8 mouse cellular contexts compared by ENCODE assay signal in the genomic region with DNA sequence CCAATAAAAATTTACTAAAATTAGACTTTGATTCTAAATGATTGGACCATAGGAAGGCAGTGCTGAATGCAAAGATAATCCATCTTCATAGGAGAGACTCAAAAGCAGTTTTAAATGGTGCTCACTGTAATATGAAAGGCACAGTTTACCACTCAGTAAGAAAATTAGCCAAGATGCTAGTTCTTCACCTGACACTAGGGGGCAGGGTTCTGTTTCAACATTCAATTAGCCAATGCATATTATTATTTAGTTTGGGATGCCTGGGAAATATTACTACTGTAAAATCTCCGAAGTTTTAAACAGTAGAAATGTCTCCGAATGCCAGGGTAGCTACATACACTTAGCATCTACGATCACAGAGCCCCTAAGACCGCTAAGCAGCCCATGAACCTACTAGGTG.
DNase-seq lines count a peak whose midpoint lies in the region; ATAC-seq and TF ChIP-seq lines count a peak whose summit lies in the region.
"Had no signal": no experiment of that assay in that cellular context is flagged by ENCODE, and none has a peak within 500 bp of the region (broad histone marks: within the 10 kb centered on the region; RNA-seq: fewer than 3 reads in every experiment).

No protein-coding gene starts in this region.

- TF ChIP-seq CTCF in kidney, postnatal 0 days (IDR thresholded peaks at IDR 0.05; ENCODE audit: low read depth) = peak; percentile 81
- TF ChIP-seq CTCF in MEL (IDR thresholded peaks at IDR 0.05 in 2 of 3, conservative IDR thresholded peaks at IDR 0.05 in 1 of 3; ENCODE audit: control insufficient read depth in 1 of 3, insufficient read depth in 1 of 3, low read depth in 2 of 3, low read length in 3 of 3, poor library complexity in 1 of 3, severe bottlenecking in 1 of 3) = peak in 2 of 3 experiments; percentile 12 to 14; a peak in 1 of 6 replicates
- TF ChIP-seq CTCF in brain, embryonic 14.5 days (IDR thresholded peaks at IDR 0.05; ENCODE audit: borderline replicate concordance, extremely low read depth, insufficient read depth, insufficient read length) = 0 out of 2 replicates have a peak, but pooled peaks have one; percentile 11
- peak; percentile 16; the same call in 1 of the 2 replicates for TF ChIP-seq CTCF in lung, adult 2 months (IDR thresholded peaks at IDR 0.05; ENCODE audit: insufficient read depth, low read length)

- H3K9ac ChIP-seq in kidney, postnatal 0 days (ENCODE audit: low read depth, low read length) = no peak overlapping the region
- no peak overlapping the region for H3K9ac ChIP-seq in kidney, embryonic 15.5 days
- no peak overlapping the region for H3K9ac ChIP-seq in MEL (ENCODE audit: control insufficient read depth, low read depth, low read length, poor library complexity, severe bottlenecking)
- H3K9ac ChIP-seq: limb, embryonic 12.5 days had no signal

- no peak overlapping the region for H3K4me2 ChIP-seq in kidney, postnatal 0 days (ENCODE audit: low read length)
- no peak overlapping the region for H3K4me2 ChIP-seq in kidney, embryonic 15.5 days
- H3K4me2 ChIP-seq: limb, embryonic 12.5 days had no signal

- no peak for TF ChIP-seq EP300 in MEL (IDR thresholded peaks at IDR 0.05; ENCODE audit: low read depth in 1 of 2, low read length in 2 of 2)

- H3K79me2 ChIP-seq in MEL (ENCODE audit: control insufficient read depth, insufficient read depth, low read length, poor library complexity) = no peaks in the 10 kb centered on the region

- H3K27me3 ChIP-seq in kidney, postnatal 0 days (ENCODE audit: insufficient read depth, low read length) = no peaks in the 10 kb centered on the region
- no peaks in the 10 kb centered on the region for H3K27me3 ChIP-seq in kidney, embryonic 15.5 days
- H3K27me3 ChIP-seq in MEL (ENCODE audit: control insufficient read depth in 1 of 2, insufficient read depth in 2 of 2, low read length in 2 of 2) = no peaks in the 10 kb centered on the region
- no peaks in the 10 kb centered on the region for H3K27me3 ChIP-seq in midbrain, embryonic 10.5 days (ENCODE audit: low read depth, poor library complexity, severe bottlenecking)
- H3K27me3 ChIP-seq: limb, embryonic 12.5 days had no signal

- no peaks in the 10 kb centered on the region for H3K36me3 ChIP-seq in kidney, postnatal 0 days (ENCODE audit: insufficient read depth, low read length)
- no peaks in the 10 kb centered on the region; the same call in 1 of the 2 replicates for H3K36me3 ChIP-seq in kidney, embryonic 15.5 days
- H3K36me3 ChIP-seq in MEL (ENCODE audit: control insufficient read depth in 1 of 2, insufficient read depth in 2 of 2, low read length in 2 of 2) = no peaks in the 10 kb centered on the region
- H3K36me3 ChIP-seq in midbrain, embryonic 10.5 days = no peaks in the 10 kb centered on the region
- H3K36me3 ChIP-seq: limb, embryonic 12.5 days had no signal

- 65% methylated on average over 4 of the region's 4 CpGs for WGBS in kidney, postnatal 0 days
- 68% methylated on average over 4 of the region's 4 CpGs for WGBS in kidney, embryonic 15.5 days
- 54% methylated on average over 4 of the region's 4 CpGs for WGBS in lung, adult 2 months
- WGBS in midbrain, embryonic 10.5 days = 74% methylated on average over 4 of the region's 4 CpGs

- no peak overlapping the region for H3K27ac ChIP-seq in kidney, postnatal 0 days
- H3K27ac ChIP-seq in kidney, embryonic 15.5 days = no peak overlapping the region
- no peak overlapping the region for H3K27ac ChIP-seq in MEL (ENCODE audit: control insufficient read depth, low read depth, low read length)
- H3K27ac ChIP-seq in midbrain, embryonic 10.5 days (replicated peaks) = no peak overlapping the region
- H3K27ac ChIP-seq: limb, embryonic 12.5 days had no signal

- H3K4me1 ChIP-seq in kidney, postnatal 0 days (replicated peaks; ENCODE audit: insufficient read depth, low read length) = no peaks in the 10 kb centered on the region
- H3K4me1 ChIP-seq in kidney, embryonic 15.5 days = no peaks in the 10 kb centered on the region
- H3K4me1 ChIP-seq in MEL (ENCODE audit: control insufficient read depth in 1 of 2, insufficient read depth in 2 of 2, low read length in 2 of 2) = no peaks in the 10 kb centered on the region
- no peaks in the 10 kb centered on the region for H3K4me1 ChIP-seq in lung, adult 2 months (ENCODE audit: control insufficient read depth, insufficient read depth, low read length)
- peaks cover 20% of the 10 kb centered on the region for H3K4me1 ChIP-seq in midbrain, embryonic 10.5 days

- no peak for TF ChIP-seq RAD21 in MEL (IDR thresholded peaks at IDR 0.05; ENCODE audit: low read depth, low read length)

- no peak for TF ChIP-seq POLR2A in MEL (IDR thresholded peaks at IDR 0.05; ENCODE audit: control insufficient read depth in 1 of 2, insufficient read depth in 1 of 2, low read depth in 1 of 2, low read length in 2 of 2, poor library complexity in 1 of 2)
- TF ChIP-seq POLR2A in brain, embryonic 14.5 days (IDR thresholded peaks at IDR 0.05; ENCODE audit: borderline replicate concordance, extremely low read depth, insufficient read depth, insufficient read length, poor library complexity, severe bottlenecking) = no peak
- TF ChIP-seq POLR2A in lung, adult 2 months (IDR thresholded peaks at IDR 0.05; ENCODE audit: borderline replicate concordance, extremely low read depth, low read depth, low read length) = no peak

- H3K4me3 ChIP-seq in kidney, postnatal 0 days (replicated peaks; ENCODE audit: low read depth, low read length) = no peak overlapping the region
- no peak overlapping the region for H3K4me3 ChIP-seq in kidney, embryonic 15.5 days (replicated peaks)
- H3K4me3 ChIP-seq in MEL (ENCODE audit: control insufficient read depth in 1 of 2, insufficient read depth in 1 of 2, low read depth in 2 of 2, low read length in 2 of 2) = no peak overlapping the region
- no peak overlapping the region for H3K4me3 ChIP-seq in lung, adult 2 months (replicated peaks; ENCODE audit: extremely low read depth, low read depth, low read length)
- no peak overlapping the region for H3K4me3 ChIP-seq in midbrain, embryonic 10.5 days
- H3K4me3 ChIP-seq: limb, embryonic 12.5 days had no signal

- ATAC-seq in kidney, postnatal 0 days (replicated peaks; ENCODE audit: low FRiP score, low read depth) = no peak
- no peak for ATAC-seq in kidney, embryonic 15.5 days (replicated peaks; ENCODE audit: low FRiP score)
- ATAC-seq in granulocyte monocyte progenitor cell, adult 5-6 weeks (replicated peaks; ENCODE audit: poor library complexity, severe bottlenecking) = no peak

- no peaks in the 10 kb centered on the region for H3K9me3 ChIP-seq in kidney, postnatal 0 days (replicated peaks; ENCODE audit: low read length)
- no peaks in the 10 kb centered on the region for H3K9me3 ChIP-seq in kidney, embryonic 15.5 days (replicated peaks)
- no peaks in the 10 kb centered on the region for H3K9me3 ChIP-seq in MEL (replicated peaks; ENCODE audit: insufficient read depth, low read length)
- no peaks in the 10 kb centered on the region for H3K9me3 ChIP-seq in midbrain, embryonic 10.5 days (replicated peaks)
- H3K9me3 ChIP-seq: limb, embryonic 12.5 days had no signal

- DNase-seq in kidney, postnatal 0 days (ENCODE audit: low spot score) = peak; percentile 79
- DNase-seq in MEL (ENCODE audit: low read depth, low spot score) = no peak
- DNase-seq in brain, embryonic 14.5 days (ENCODE audit: low read depth) = peak; percentile 54
- DNase-seq in lung, adult 2 months = peak; percentile 10
- DNase-seq in midbrain, embryonic 10.5 days (ENCODE audit: low spot score) = no peak

TF ChIP-seq in MEL, 35 proteins besides CTCF, POLR2A, EP300 and RAD21:
- TF ChIP-seq MXI1 (IDR thresholded peaks at IDR 0.05; ENCODE audit: low read depth, low read length) = no peak
- TF ChIP-seq NRF1 (IDR thresholded peaks at IDR 0.05; ENCODE audit: insufficient read depth, low read depth, low read length, poor library complexity, severe bottlenecking) = no peak
- no peak for TF ChIP-seq CHD2 (IDR thresholded peaks at IDR 0.05; ENCODE audit: low read length)
- no peak for TF ChIP-seq POLR2AphosphoS2 (IDR thresholded peaks at IDR 0.05; ENCODE audit: low read length)
- TF ChIP-seq MAFK (IDR thresholded peaks at IDR 0.05; ENCODE audit: borderline replicate concordance, low read depth, low read length) = no peak
- no peak for TF ChIP-seq RCOR1 (IDR thresholded peaks at IDR 0.05; ENCODE audit: low read depth, low read length)
- TF ChIP-seq MAX (IDR thresholded peaks at IDR 0.05; ENCODE audit: low read length) = no peak
- TF ChIP-seq TBP (IDR thresholded peaks at IDR 0.05; ENCODE audit: low read depth, low read length) = no peak
- no peak for TF ChIP-seq ZNF384 (IDR thresholded peaks at IDR 0.05; ENCODE audit: low read depth, low read length)
- TF ChIP-seq UBTF (IDR thresholded peaks at IDR 0.05; ENCODE audit: borderline replicate concordance, insufficient read depth, low read depth, low read length) = no peak
- TF ChIP-seq ETS1 (IDR thresholded peaks at IDR 0.05; ENCODE audit: low read depth, low read length) = no peak
- TF ChIP-seq NELFE (IDR thresholded peaks at IDR 0.05; ENCODE audit: low read depth, low read length) = no peak
- TF ChIP-seq JUND (IDR thresholded peaks at IDR 0.05; ENCODE audit: low read depth, low read length) = no peak
- TF ChIP-seq ELF1 (IDR thresholded peaks at IDR 0.05; ENCODE audit: low read depth, low read length) = no peak
- TF ChIP-seq GATA1 (IDR thresholded peaks at IDR 0.05; ENCODE audit: low read depth, low read length) = no peak
- TF ChIP-seq SIN3A (IDR thresholded peaks at IDR 0.05; ENCODE audit: low read length) = no peak
- TF ChIP-seq BHLHE40 (IDR thresholded peaks at IDR 0.05; ENCODE audit: borderline replicate concordance, low read depth, low read length) = no peak
- no peak for TF ChIP-seq HCFC1 (IDR thresholded peaks at IDR 0.05; ENCODE audit: low read depth, low read length)

Comparison
In these comparisons a context has a peak if more than half of its experiments do, and no peak if none do; other contexts are left out.
1. DNase-seq: peak in kidney, postnatal 0 days (single experiment), brain, embryonic 14.5 days (single experiment) and lung, adult 2 months (single experiment); none in MEL (single experiment) and midbrain, embryonic 10.5 days (single experiment).
2. CTCF ChIP-seq: peak in every context shown above with its lines; median percentile 81 in kidney, postnatal 0 days; 16 in lung, adult 2 months; 13 in MEL; 11 in brain, embryonic 14.5 days.